Mouse (Mus musculus): ENCODE measurements around the gene Gm9918. TPM values are rescaled to one million over a fixed set of nuclear protein-coding genes. Genes with fewer than 3 reads are reported as not detected.

The Gm9918 gene
- total RNA-seq, 2 experiments from 2014 or later = not detected

DNA sequence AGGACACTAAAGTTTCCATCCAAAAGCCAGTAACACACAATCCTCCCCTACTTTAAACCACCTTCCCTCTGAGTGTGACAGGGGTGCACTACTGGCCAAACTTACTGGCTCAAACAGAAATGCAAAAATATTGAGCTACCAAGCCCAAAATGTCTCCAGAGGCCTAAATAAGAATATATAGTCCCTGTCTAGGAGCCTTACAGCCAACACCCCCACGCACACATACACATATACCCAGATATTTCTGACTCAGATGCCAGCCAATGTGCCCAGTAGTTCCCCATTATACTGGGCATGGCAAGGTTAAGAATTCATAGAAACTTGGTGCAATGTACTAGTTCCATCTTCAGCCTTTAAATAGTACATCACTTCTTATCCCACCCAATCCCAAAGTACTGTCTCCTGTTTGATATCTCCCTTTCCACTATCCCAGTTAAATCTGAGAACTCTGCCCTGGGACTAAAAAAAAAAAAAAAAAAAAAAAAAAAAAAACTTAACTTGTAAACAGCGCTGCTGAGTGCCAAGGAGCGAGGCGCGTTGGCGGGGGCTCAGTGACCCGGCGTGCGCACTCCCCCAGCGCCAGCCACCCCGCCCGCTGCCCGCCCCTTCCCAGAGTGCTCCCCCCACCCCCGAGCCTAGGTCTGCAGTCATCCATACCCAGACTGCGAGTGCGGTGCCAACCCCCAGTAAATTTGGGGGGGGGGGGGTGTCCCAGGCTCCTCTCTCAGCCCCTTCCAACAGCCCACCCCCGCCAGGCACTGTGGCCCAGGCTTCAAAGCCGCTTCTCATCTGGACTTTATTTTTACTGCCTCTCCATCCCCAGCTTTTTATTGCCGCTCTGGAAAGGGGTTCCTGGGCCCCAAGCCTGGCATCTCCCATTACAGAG, 25.8 kb upstream of the Gm9918 start:
- no peak for ATAC-seq (ENCODE audit: poor library complexity, severe bottlenecking)

DNA sequence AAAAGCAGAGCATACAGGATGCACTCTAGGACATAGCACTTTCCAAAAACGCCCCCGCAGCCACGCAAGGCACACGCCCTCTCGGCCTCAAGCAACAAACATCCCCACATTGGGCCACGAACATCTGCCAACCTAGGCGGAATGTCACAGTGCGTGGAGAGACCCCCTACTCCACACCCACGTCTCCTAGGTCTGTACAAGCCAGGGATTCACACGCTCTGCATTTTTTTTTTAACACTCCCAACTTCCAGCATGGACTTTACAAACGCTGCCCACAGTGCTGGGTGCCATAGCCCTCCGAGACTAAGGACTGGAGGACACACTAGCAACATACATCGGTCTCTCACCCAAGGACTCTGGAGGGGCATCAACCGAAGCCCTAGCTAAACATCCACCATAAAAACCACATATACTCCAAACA, 24.9 kb upstream of the Gm9918 start:
- ATAC-seq (ENCODE audit: poor library complexity, severe bottlenecking) = no peak

DNA sequence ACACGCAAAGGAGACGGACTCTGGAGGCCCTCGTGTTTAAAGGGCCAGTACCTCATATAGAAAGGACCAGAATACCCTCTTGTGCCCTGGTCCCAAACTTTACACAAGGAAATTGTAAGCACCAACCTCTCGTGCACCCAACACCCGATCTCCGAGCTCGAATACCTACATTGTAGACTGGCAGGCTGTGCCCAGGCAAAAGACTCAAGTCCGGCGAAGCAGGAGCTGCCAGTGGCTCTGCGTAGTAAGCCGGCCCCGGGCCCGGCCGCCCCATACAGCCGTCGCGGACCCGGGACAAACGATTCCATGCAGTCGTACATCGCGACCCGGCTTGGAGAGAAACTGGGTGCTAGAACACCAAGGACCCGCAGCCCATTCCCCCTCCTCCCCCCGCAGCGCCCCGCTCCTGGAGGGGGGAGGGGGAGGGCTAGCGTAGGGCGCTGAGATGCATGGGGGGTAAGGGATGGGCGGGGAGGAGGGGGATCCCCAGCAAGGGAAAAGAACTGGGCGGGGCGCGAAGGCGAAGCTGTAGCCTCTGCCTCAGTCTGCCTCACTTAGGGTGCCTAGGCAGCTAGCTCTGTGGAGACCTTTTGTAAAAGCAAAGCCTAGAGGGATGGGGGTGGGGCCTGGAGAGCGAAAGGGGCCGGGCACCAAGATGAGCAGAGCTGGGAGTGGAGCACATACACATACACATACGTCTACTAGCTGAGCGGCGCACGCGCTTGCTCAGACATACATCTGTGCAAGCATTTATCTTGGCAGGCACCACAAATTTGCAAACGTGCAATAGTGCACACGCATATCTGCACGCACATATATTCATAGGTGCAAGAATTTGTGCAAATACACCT, 24.2 kb upstream of the Gm9918 start:
- ATAC-seq (ENCODE audit: poor library complexity, severe bottlenecking) = peak; percentile 52

DNA sequence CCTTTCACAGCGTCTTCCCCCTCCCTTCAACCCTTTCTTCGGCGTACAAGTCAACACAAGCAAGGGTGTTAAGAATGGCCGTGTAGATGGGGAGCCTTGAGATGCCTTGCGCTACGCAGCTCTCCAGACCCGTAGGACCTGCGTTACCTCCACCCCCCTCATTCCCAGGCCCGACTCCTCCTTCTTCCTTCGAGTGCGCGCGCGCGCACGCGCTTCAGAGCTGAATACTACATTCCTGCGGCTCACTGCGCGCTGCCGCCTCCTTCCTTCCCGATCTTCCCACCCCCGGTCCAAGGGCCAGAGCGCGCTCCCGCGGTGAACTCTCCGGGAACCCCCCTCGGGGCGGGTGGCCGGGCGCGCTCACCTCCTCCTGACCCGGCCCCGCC, 23.5 kb upstream of the Gm9918 start:
- ATAC-seq (ENCODE audit: poor library complexity, severe bottlenecking) = peak; percentile 33

DNA sequence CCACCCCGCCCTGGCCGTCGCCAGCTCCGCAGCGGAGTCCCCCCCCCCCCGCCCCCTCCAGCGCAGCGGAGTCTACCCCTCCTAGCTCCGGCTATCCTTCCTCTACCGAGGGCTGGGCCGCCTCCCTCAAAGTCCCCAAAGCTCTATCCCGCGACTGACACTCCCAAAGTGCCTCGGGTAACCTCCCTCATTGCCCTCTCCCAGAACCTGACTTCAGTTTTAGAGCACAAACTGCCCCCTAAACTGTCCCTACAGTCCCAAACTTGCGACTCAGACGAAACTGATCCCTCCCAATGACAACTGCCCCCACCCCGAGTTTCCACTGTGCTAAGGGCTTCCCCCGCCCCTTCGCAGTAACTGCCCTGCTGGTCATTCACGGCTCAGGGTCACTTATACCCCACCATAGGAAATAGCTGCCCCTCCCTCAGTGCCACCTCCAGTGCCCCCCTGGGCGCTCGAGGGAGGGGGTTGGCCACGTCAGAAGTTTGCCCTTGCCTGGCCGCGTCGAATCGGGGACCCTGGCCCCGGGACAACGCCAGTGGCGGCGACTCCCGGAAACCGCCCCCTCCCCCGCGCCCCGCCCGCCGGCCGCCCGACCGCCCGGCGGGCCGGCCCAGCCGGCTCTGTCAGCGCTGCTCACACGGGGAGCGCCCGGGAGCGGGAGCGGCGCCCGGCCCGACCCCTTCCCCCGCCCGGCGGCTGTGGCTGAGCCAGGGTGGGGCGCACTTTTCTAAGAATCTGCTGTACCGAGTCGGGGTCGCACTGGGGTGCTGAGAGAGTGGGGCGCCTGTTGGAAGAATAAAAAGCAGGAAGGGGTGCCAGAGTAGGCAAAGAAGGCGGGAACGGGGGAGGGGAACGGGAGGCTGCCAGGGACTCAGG, 22.9 kb upstream of the Gm9918 start:
- peak; percentile 20 for ATAC-seq (ENCODE audit: poor library complexity, severe bottlenecking)

DNA sequence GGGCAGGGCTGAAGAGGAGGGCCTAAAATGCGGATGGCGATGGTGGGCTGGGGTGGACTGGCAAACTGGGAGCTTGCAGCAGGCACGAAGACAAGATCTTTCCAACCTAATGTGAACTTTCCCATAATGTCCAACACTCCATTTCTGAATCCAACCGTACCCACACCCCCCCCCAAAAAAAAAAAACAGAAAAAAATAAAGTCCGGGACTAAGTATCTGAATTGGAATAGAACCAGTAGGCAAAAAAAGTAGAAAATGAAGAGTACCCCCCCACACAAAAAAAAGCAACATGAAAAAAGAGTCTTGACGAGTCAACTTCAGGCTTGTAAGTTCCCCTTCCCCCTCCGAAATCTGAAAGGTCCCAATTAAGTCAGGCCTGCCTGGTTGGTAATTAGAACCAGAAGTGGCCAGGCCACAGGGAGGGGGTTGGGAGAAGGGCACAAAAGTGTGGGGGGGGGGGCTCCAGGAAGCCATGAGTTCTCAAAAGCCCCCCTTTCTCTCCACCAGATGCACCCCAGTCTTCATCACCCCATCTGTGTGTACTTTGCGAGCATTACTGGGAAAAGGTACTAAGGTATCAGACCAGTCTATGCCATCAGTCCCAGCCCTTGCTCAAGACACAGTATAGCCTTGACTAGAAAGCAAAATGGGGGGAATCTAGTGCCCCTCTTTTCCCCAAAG, 22.1 kb upstream of the Gm9918 start:
- no peak for ATAC-seq (ENCODE audit: poor library complexity, severe bottlenecking)

DNA sequence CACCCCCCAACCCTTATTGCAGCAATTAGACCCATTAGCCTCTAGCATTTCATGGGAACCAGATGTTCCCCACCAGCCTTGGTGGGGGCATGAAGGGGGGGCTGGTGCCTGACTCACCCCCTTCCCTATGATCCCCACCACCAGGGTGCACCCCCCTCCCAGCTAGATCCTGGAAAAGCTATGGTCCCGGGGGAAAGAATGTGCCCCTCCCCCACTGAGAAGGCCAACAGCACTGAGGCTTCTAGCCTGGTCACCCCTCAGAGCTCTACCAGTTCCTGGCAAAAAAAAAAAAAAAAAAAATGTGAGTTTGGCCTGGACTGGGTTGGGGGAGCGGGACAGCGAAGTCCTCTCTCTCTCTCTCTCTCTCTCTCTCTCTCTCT, 21.6 kb upstream of the Gm9918 start:
- ATAC-seq (ENCODE audit: poor library complexity, severe bottlenecking) = no peak

DNA sequence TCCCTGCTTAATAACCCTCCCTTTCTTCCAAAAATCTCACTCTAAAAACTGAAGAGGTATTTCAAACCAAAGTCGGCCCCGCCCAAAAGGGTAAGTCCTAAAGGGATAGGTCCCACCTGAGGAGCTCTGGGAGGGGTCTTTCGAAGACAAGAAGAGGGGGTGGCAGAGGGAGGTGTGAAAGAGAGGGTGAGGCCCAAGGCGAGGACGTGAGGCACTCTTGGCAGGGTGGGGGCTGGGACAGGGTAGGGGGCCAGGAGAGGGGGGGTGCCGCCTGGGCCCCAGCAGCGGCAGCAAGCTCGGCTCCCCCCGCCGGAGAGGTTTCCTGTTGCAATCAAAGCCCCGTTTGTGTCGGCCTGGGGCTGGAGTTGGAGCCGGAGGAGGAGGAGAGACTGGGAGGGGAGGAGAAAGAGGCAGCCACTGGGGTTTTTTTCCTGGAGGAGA, 21.1 kb upstream of the Gm9918 start:
- ATAC-seq (ENCODE audit: poor library complexity, severe bottlenecking) = no peak

DNA sequence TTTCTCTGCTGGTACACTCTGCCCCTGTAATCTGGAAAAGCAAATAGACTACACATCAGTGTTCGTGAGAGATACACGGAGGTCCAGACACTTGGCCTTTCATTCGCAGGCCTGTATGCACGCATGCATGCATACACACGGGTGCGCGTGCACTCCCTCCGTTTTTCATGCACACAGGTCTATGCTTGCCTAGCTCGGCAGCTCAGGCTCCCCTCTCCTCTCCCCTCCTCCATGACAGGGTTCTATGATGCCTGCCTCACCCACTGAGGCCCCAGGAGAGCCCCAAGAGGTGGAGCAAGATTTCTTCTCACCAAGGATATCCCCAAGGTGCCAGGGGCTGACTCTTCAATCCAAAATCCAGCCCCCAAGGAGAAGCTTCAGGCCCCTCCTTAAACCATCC, 20.4 kb upstream of the Gm9918 start:
- no peak for ATAC-seq (ENCODE audit: poor library complexity, severe bottlenecking)

DNA sequence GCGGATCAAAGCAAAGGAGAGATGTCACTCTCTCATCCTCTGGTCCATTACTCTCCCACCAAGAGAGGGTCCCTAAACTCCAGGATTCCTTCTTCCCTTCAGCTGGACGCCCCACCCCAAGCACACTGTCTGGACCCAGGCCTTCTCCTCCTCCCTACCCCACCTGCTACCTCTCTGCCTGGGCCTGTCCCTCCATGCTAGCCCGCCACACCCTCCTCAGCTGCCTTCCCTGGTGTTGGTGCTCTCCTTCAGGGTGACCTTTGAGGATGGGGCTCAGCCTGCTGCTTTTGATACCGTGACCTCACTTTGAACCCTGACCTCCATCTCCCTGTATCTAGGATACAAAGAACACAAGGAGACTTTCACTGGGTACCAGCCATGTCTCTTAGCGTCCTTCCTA, 19.8 kb upstream of the Gm9918 start:
- no peak for ATAC-seq (ENCODE audit: poor library complexity, severe bottlenecking)

DNA sequence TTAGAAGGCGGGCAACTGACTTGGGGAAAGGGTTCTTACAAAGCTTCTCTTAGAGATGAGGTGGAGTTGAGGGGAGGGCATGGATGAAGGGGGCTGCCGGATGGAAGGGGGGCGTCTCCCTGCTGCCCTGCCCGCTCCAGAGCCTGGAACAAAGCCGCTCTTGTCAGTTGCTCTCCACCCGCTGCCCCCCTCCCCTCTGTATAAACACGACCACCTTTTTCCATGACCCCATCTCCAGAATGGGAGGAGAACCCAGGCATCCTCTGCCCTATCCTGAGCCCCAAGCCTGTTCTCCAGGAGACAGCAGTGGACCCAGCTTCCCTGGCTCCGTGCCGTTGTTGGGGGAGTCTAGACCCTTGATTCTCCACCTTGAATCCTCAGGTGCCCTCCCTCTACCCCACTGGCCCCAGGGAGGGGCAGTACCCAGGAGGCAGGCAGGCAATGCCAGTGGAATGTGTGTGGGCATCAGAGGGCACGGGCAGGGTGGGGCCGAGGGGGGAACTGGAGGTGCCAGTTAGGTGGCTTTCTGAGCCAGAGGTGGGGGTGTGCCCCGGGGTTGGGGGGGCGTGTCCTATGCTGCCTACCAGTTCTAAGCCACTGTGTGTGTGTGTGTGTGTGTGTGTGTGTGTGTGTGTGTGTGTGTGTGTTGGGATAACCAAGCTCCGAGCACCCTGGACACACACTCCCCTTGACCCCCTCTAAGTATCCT, 14.7 kb upstream of the Gm9918 start:
- no peak for ATAC-seq (ENCODE audit: poor library complexity, severe bottlenecking)

DNA sequence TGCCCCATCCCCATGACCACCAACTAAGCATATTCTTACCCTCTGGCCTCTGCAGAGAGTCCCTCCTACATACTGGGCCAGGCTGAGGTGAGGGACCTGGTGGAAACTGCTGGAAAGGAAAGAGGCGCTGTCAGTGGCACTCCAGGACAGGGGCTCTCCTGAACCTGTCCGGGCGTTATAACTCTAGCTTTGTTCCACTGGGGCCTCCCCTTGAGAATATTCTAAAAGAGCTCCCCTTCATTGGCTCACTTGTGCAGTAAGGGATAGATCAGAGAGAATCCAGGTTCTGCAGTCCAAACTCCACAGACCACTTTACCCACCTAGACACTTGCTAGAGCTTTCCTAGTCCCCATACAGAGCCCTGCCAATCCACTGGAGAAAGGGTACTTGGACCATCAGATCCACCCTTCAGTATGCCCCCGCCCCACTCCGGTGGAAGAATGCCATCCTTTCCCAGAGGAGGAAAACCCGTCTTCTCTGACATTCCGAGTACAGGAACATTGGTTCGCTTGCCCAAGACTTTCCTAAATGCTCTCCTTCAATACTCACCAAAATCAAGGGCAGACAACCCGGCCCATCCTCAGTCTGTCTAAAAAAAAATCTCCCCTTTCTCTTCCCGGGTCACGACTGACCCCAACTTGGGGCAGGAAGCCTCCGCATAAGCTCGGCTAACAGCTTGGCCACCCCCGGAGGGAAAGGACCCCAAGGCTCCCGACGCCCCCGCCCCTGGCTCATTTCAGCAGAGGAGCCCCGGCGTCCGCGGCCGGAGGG, 13.7 kb upstream of the Gm9918 start:
- ATAC-seq (ENCODE audit: poor library complexity, severe bottlenecking) = no peak

DNA sequence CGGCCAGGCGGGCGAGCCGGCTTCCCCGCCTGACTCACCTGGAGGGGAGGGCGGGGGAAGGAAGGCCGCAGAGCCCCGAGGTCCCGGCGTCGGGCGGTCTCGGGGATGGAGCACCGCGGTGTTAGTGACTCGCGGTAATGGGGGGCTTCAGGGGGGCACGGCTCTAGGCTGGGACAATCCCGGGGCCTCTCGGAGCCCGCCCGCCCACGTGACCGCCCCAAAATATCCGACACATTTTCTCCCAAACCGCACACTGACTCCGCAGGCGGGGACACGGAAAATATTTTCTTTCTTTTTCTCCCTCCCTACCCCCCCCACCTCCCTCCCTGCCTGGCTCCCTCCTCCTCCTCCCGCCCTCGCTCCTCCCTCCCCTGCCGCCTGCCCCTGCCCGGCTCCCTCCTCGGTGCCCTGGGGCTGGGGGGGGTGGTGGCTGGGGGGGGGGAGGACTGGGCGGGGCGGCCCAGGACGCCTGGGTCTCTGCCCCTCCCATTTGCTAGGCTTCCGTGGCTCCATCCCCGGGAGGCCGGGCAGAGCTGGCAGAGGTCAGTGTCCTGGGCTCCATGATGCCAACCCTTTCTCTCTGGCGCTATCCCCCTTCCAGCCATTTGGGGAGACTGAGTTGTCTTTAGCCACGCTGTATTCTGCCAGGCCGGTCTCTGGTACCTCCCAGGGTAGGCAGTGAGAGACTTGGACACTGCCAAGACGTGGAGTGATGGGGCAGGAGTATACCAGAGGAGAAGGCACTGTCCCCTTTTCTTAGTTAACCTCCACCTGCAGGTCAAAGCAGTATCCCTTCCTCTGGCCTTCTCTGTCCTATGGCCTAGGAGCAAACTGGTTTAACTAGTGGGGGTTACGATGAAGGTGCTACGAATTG, 12.9 kb upstream of the Gm9918 start, which contains the start of gene Rarg:
TSS of gene Rarg (minus strand) at position 316 of the 874 bp plus-strand sequence.
- peak; percentile 47 for ATAC-seq (ENCODE audit: poor library complexity, severe bottlenecking)

DNA sequence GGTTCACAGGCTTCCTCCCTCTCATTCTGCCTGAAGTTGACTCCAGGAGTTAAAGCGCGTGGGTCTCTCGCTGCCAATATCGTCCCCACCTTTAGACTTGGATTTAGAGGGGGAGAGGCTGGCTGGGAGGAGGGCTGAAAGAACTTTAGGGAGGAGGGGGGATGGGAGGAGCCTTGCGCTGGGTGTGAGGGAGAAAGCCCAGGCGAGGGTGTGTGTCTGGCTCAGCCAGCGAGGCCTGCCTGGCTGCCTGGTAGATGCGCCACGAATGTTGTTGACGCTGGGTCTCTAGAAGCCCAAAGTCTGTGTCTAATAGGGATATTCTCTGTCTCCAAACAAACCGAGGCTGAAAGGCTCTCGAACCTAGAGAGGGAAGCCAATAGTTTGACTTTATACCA, 12.3 kb upstream of the Gm9918 start:
- no peak for ATAC-seq (ENCODE audit: poor library complexity, severe bottlenecking)

DNA sequence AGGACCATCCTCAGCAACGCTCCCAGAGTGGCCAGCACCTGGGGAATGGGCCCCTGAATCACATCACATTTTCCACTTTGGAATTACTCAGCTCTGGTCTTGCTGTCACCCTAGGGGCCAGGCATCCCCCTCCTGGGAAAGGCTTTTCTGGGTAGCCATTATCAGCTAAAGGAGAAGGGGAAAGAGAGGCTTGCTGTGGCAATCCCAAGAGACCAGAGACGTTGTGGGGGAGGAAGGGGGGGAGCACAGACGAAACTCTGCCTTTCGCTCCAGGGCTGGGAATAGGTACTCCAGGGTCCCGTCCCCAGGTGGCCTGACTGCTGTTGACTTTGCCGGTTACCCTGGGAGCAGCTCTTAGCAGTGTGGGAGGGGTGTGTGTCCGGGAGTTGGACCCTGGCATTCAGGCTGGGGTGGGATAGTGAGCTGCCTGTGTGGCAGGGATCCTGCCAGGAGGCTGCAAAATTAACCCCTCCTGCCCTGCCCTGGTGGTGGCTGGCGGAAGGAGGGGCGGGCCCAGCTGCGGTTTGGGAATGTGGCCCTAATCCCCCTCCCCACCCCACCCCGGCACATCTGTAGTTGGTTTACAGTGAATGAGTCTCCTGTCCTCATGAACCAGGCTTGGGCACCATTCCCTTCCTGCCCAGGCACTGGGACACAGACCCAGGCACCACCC, 11.6 kb upstream of the Gm9918 start:
- ATAC-seq (ENCODE audit: poor library complexity, severe bottlenecking) = no peak

DNA sequence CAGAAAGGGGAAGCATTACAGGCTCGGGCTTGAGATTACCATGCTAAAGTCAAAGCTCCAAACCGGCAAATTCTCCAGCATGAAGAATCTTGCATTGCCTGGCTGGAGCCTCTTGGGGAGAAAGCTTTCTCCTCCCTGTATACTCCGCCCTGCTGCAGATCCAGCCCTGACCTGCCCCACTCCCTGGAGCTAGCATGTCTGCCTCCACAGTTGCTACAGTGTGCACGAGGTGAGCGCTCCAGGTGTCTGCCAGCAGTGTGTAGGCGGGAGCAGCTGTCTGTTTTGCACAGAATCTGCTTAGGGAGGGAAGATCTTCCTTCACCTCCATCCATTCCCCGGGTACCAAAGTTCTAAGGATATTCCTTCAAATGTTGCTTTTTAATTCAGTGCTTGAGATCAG, 7.8 kb upstream of the Gm9918 start:
- 0 out of 2 replicates have a peak, but pooled peaks have one; percentile 12 for ATAC-seq (ENCODE audit: poor library complexity, severe bottlenecking)

DNA sequence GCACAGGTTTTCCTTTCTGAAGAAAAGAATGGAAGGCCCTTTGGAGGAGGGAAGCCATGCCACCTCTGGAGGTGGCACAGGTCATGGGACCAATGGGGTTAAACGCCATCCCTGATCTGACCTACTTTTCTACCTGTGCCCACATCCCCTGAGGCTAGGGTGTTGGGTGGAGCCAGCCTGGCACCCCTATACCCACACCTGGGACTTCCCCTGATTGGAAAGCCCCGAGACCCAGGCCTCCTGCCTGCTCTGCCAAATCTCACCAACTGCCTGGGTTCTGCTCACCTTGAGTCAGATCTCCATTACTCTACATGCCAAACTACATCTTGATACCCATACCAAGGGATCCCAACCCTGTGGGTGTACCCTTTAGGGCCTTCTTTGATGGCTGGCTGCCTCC, 7.3 kb upstream of the Gm9918 start:
- ATAC-seq (ENCODE audit: poor library complexity, severe bottlenecking) = no peak

Measured in megakaryocyte, adult 5-6 weeks (primary cell).